In the genomic region with DNA sequence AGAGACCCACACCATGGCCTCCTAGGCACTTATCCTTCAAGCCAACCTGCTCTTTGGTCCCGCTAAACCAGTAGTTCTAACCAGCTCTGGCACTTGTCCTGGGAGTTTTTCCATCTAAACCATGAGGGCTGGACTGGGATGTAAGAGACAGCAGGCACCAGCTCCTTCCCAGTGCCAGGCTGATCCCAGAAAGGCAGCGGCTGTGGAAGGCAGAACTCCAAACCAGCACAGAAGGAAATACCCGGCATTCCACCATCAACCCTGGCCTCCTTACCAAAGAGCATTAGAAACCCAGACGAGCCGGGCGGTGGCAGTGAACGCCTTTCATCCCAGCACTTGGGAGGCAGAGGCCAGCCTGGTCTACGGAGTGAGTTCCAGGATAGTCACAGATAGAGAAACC, we compare ENCODE assay signal across 15 mouse cellular contexts. TPM values are rescaled to one million over a fixed set of nuclear protein-coding genes. Genes with fewer than 3 reads are reported as not detected.
DNase-seq lines count a peak whose midpoint lies in the region; ATAC-seq lines count a peak whose summit lies in the region.
"Had no signal": no experiment of that assay in that cellular context is flagged by ENCODE, and none has a peak within 500 bp of the region (broad histone marks: within the 10 kb centered on the region; RNA-seq: fewer than 3 reads in every experiment).

No protein-coding gene starts in this region.

- no peaks in the 10 kb centered on the region for H3K9me3 ChIP-seq in lung, embryonic 15.5 days
- H3K9me3 ChIP-seq in forebrain, embryonic 12.5 days: no peaks in the 10 kb centered on the region
- H3K9me3 ChIP-seq in liver, embryonic 15.5 days (replicated peaks): no peaks in the 10 kb centered on the region
- H3K9me3 ChIP-seq: embryonic facial prominence, embryonic 12.5 days had no signal

- no peaks in the 10 kb centered on the region for H3K27me3 ChIP-seq in lung, embryonic 15.5 days
- no peaks in the 10 kb centered on the region for H3K27me3 ChIP-seq in forebrain, embryonic 12.5 days
- no peaks in the 10 kb centered on the region for H3K27me3 ChIP-seq in liver, embryonic 15.5 days
- H3K27me3 ChIP-seq: embryonic facial prominence, embryonic 12.5 days; Patski had no signal

- peak; percentile 94 for DNase-seq in heart, adult 11 months
- no peak for DNase-seq in heart, adult 9 months (ENCODE audit: low spot score in 2 of 2)
- no peak for DNase-seq in lung, postnatal 36 days
- no peak for DNase-seq in kidney, adult 11 months
- DNase-seq: adrenal gland, postnatal 25 days; kidney, adult 8-10 months; lung, adult 18-20 months had no signal

- no peak overlapping the region for H3K4me2 ChIP-seq in lung, embryonic 15.5 days
- H3K4me2 ChIP-seq in forebrain, embryonic 12.5 days: no peak overlapping the region
- H3K4me2 ChIP-seq in liver, embryonic 15.5 days: no peak overlapping the region
- H3K4me2 ChIP-seq: embryonic facial prominence, embryonic 12.5 days had no signal

- no peak overlapping the region for H3K4me3 ChIP-seq in lung, embryonic 15.5 days
- no peak overlapping the region for H3K4me3 ChIP-seq in forebrain, embryonic 12.5 days (replicated peaks)
- no peak overlapping the region for H3K4me3 ChIP-seq in liver, embryonic 15.5 days (replicated peaks)
- H3K4me3 ChIP-seq: embryonic facial prominence, embryonic 12.5 days; myocyte had no signal

- H3K9ac ChIP-seq in lung, embryonic 15.5 days: no peak overlapping the region
- H3K9ac ChIP-seq in forebrain, embryonic 12.5 days: no peak overlapping the region
- H3K9ac ChIP-seq in liver, embryonic 15.5 days: no peak overlapping the region
- H3K9ac ChIP-seq: embryonic facial prominence, embryonic 12.5 days had no signal

- ATAC-seq in lung, embryonic 15.5 days (ENCODE audit: borderline replicate concordance, extremely low read depth, low FRiP score, low TSS enrichment): no peak
- ATAC-seq in forebrain, embryonic 12.5 days (ENCODE audit: low FRiP score): no peak
- ATAC-seq in liver, embryonic 15.5 days (ENCODE audit: insufficient read depth): no peak
- ATAC-seq in cerebellum, adult (ENCODE audit: insufficient number of reproducible peaks, low FRiP score, low TSS enrichment): no peak

- WGBS in lung, embryonic 15.5 days: 48% methylated on average over 8 of the region's 8 CpGs
- WGBS in forebrain, embryonic 12.5 days: 61% methylated on average over 8 of the region's 8 CpGs
- WGBS in liver, embryonic 15.5 days (ENCODE audit: insufficient replicate concordance): 81% methylated on average over 8 of the region's 8 CpGs

- peaks cover 65% of the 10 kb centered on the region for H3K36me3 ChIP-seq in lung, embryonic 15.5 days
- H3K36me3 ChIP-seq in forebrain, embryonic 12.5 days (replicated peaks): peaks cover 65% of the 10 kb centered on the region
- peaks cover 65% of the 10 kb centered on the region for H3K36me3 ChIP-seq in liver, embryonic 15.5 days (replicated peaks)

- H3K4me1 ChIP-seq in lung, embryonic 15.5 days: peaks cover 4% of the 10 kb centered on the region
- peaks cover 17% of the 10 kb centered on the region for H3K4me1 ChIP-seq in forebrain, embryonic 12.5 days
- peaks cover 7% of the 10 kb centered on the region for H3K4me1 ChIP-seq in liver, embryonic 15.5 days (replicated peaks)

- peak overlapping the region; percentile 50; the same call in 1 of the 2 replicates for H3K27ac ChIP-seq in lung, embryonic 15.5 days
- peak overlapping the region; percentile 65 for H3K27ac ChIP-seq in forebrain, embryonic 12.5 days
- 0 out of 2 replicates have a peak overlapping the region, but pooled peaks have one; percentile 24 for H3K27ac ChIP-seq in liver, embryonic 15.5 days (replicated peaks)
- H3K27ac ChIP-seq: embryonic facial prominence, embryonic 12.5 days had no signal

RNA-seq across cellular contexts. Expression of gene H2-DMa, which starts 9.0 kb away (rescaled TPM):
- 12.1 and 13.8 TPM in 2 replicates for polyA plus RNA-seq in lung, embryonic 15.5 days (2015; fragmentation: Nextera tagmentation; extraction: Ambion mirVana)
- 9.1 and 9.6 TPM in 2 replicates for polyA plus RNA-seq in forebrain, embryonic 12.5 days (2016; fragmentation: Nextera tagmentation; extraction: Ambion mirVana)
- polyA plus RNA-seq in liver, embryonic 15.5 days (2015; fragmentation: Nextera tagmentation; extraction: Ambion mirVana): 6.4 TPM in 2 replicates

RNA-seq across cellular contexts. Expression of gene Brd2, which starts 12.1 kb away (rescaled TPM):
- polyA plus RNA-seq in lung, embryonic 15.5 days (2015; fragmentation: Nextera tagmentation; extraction: Ambion mirVana): 102 and 106 TPM in 2 replicates
- polyA plus RNA-seq in forebrain, embryonic 12.5 days (2016; fragmentation: Nextera tagmentation; extraction: Ambion mirVana): 138 and 146 TPM in 2 replicates
- 37.8 and 40.1 TPM in 2 replicates for polyA plus RNA-seq in liver, embryonic 15.5 days (2015; fragmentation: Nextera tagmentation; extraction: Ambion mirVana)

RNA-seq across cellular contexts. Expression of gene H2-Oa, which starts 18.2 kb away (rescaled TPM):
- 0.44 and 1.0 TPM in 2 replicates for polyA plus RNA-seq in lung, embryonic 15.5 days (2015; fragmentation: Nextera tagmentation; extraction: Ambion mirVana)
- 0.27 and 0.41 TPM in 2 replicates for polyA plus RNA-seq in forebrain, embryonic 12.5 days (2016; fragmentation: Nextera tagmentation; extraction: Ambion mirVana)
- 0.17 and 0.40 TPM in 2 replicates for polyA plus RNA-seq in liver, embryonic 15.5 days (2015; fragmentation: Nextera tagmentation; extraction: Ambion mirVana)
- polyA plus RNA-seq: C2C12, Patski had no signal

RNA-seq across cellular contexts. Expression of gene H2-DMb2, which starts 32.8 kb away (rescaled TPM):
- polyA plus RNA-seq in lung, embryonic 15.5 days (2015; fragmentation: Nextera tagmentation; extraction: Ambion mirVana): 1.8 and 1.9 TPM in 2 replicates
- not detected in 2 replicates for polyA plus RNA-seq in forebrain, embryonic 12.5 days (2016; fragmentation: Nextera tagmentation; extraction: Ambion mirVana)
- polyA plus RNA-seq in liver, embryonic 15.5 days (2015; fragmentation: Nextera tagmentation; extraction: Ambion mirVana): 0.54 and 1.0 TPM in 2 replicates
- polyA plus RNA-seq: C2C12, myocyte had no signal

RNA-seq across cellular contexts. Expression of gene H2-DMb1, which starts 42.6 kb away (rescaled TPM):
- 2.0 and 3.2 TPM in 2 replicates for polyA plus RNA-seq in lung, embryonic 15.5 days (2015; fragmentation: Nextera tagmentation; extraction: Ambion mirVana)
- 0.38 and 0.69 TPM in 2 replicates for polyA plus RNA-seq in forebrain, embryonic 12.5 days (2016; fragmentation: Nextera tagmentation; extraction: Ambion mirVana)
- polyA plus RNA-seq in liver, embryonic 15.5 days (2015; fragmentation: Nextera tagmentation; extraction: Ambion mirVana): 1.6 and 1.7 TPM in 2 replicates
- polyA plus RNA-seq: C2C12, myocyte had no signal
